ENCODE assay signal across 25 mouse cellular contexts in the genomic region with DNA sequence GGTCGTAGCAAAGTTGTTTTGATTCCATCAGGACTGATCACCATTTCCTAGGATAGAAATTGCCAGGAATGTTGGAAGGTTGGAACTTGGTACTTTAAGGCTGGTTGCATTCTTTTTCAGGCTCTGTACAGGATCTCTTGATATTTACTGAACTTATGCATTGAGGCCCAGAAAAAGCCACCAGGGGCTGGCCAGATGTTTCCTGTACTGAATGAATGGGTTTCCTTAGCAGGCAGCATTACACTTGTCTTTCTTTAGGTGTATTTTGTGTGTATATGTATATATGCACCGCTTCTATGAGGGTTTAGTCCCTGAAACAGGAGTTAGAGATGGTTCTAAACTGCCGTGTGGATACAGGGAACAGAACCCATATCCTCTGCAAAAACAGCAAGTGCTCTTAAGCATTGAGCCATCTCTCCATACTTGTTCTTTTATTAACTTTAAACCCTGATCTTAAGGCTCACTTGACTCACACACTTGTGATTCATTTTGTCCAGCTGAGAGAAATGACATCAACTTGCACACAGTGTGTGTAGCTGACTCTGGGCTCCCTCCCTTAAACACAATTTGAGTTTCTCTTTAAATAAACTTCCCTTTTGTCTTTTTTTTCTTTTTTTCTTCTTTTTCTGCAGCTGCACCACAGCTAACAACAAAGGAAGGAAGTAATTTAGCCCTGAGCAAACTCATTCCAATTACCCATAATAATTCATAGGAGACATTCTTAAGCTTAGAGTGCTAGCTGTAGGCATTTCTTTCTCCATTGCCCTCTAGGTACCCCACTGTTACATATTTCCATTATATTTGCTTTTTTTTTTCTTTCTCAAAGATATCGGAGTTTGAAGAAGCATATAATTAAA.
DNase-seq lines count a peak whose midpoint lies in the region; ATAC-seq and TF ChIP-seq lines count a peak whose summit lies in the region.
"Had no signal": no experiment of that assay in that cellular context is flagged by ENCODE, and none has a peak within 500 bp of the region (broad histone marks: within the 10 kb centered on the region; RNA-seq: fewer than 3 reads in every experiment).

No protein-coding gene starts in this region.

- no peaks in the 10 kb centered on the region for H3K9me3 ChIP-seq in kidney, embryonic 16.5 days (ENCODE audit: low read length)
- H3K9me3 ChIP-seq in limb, embryonic 15.5 days: no peaks in the 10 kb centered on the region
- H3K9me3 ChIP-seq: embryonic facial prominence, embryonic 12.5 days; forebrain, embryonic 15.5 days; kidney, embryonic 15.5 days; liver, embryonic 12.5 days had no signal

- POLR2A ChIA-PET in Patski (lab: Charles Lee): no interaction called here

- DNase-seq in kidney, adult 8-10 months: no peak
- DNase-seq in A20 (ENCODE audit: low read depth, low spot score) (peak; percentile 22), Patski (ENCODE audit: low read depth, low spot score) (peak; percentile 37)
- no peak for DNase-seq in embryo, embryonic 11 days
- DNase-seq in layer of hippocampus, adult 18-20 months (ENCODE audit: low spot score in 2 of 2): no peak
- DNase-seq: adrenal gland, postnatal 25 days; cerebellum, adult 18-20 months; cerebellum, postnatal 36 days; heart, postnatal 14 days; layer of hippocampus, postnatal 36 days; lung, adult 2 months; lung, postnatal 4 days; right cerebral cortex, adult 18-20 months; thymus, postnatal 4 days had no signal

- no peak overlapping the region for H3K9ac ChIP-seq in kidney, embryonic 16.5 days (replicated peaks; ENCODE audit: low read length)
- H3K9ac ChIP-seq in limb, embryonic 15.5 days: no peak overlapping the region
- H3K9ac ChIP-seq: embryonic facial prominence, embryonic 12.5 days; forebrain, embryonic 15.5 days; hindbrain, embryonic 13.5 days; kidney, embryonic 15.5 days; liver, embryonic 12.5 days; midbrain, embryonic 12.5 days; neural tube, embryonic 12.5 days had no signal

- ATAC-seq in kidney, embryonic 16.5 days (ENCODE audit: low FRiP score, low TSS enrichment): no peak
- ATAC-seq in Patski: no peak
- ATAC-seq in limb, embryonic 15.5 days (ENCODE audit: insufficient number of reproducible peaks, low FRiP score, low TSS enrichment, low read depth): no peak
- ATAC-seq: CD4-positive, CD25-positive, alpha-beta regulatory T cell, adult 4 months; forebrain, embryonic 15.5 days; liver, embryonic 12.5 days had no signal

- H3K4me2 ChIP-seq in kidney, embryonic 16.5 days (replicated peaks; ENCODE audit: low read depth, low read length): no peak overlapping the region
- H3K4me2 ChIP-seq in limb, embryonic 15.5 days: no peak overlapping the region
- H3K4me2 ChIP-seq: embryonic facial prominence, embryonic 12.5 days; forebrain, embryonic 15.5 days; hindbrain, embryonic 13.5 days; kidney, embryonic 15.5 days; liver, embryonic 12.5 days; midbrain, embryonic 12.5 days; neural tube, embryonic 12.5 days had no signal

- no peak overlapping the region for H3K4me3 ChIP-seq in kidney, embryonic 16.5 days (ENCODE audit: low read length)
- no peak overlapping the region for H3K4me3 ChIP-seq in limb, embryonic 15.5 days
- H3K4me3 ChIP-seq: embryonic facial prominence, embryonic 12.5 days; forebrain, embryonic 15.5 days; hindbrain, embryonic 13.5 days; kidney, embryonic 15.5 days; layer of hippocampus, adult 2 months; liver, embryonic 12.5 days; midbrain, embryonic 12.5 days; neural tube, embryonic 12.5 days had no signal

- H3K4me1 ChIP-seq in kidney, embryonic 16.5 days (ENCODE audit: insufficient read depth, low read length): no peaks in the 10 kb centered on the region
- H3K4me1 ChIP-seq in limb, embryonic 15.5 days: 0 out of 2 replicates have a peak, but pooled peaks cover 3% of the 10 kb centered on the region
- H3K4me1 ChIP-seq: forebrain, embryonic 15.5 days; hindbrain, embryonic 13.5 days; kidney, embryonic 15.5 days; liver, embryonic 12.5 days; midbrain, embryonic 12.5 days; neural tube, embryonic 12.5 days had no signal

- in situ Hi-C loops in Patski (cut with MboI; ENCODE audit: low pct_unique_long_range_greater_than_20kb): no loop called here

- no peak for TF ChIP-seq CTCF in Patski (IDR thresholded peaks at IDR 0.05)

- WGBS in kidney, embryonic 16.5 days: 86% methylated on average over 4 of the region's 4 CpGs
- 64% methylated on average over 4 of the region's 4 CpGs for WGBS in limb, embryonic 15.5 days

- CTCF ChIA-PET in Patski (lab: Charles Lee): interaction anchor here (1.5 kb wide), 1 partner anchor 15 kb away, joined by 3 read pairs; no protein-coding TSS in a partner anchor

- H3K36me3 ChIP-seq in kidney, embryonic 16.5 days (ENCODE audit: insufficient read depth, low read length): peaks cover 26% of the 10 kb centered on the region
- H3K36me3 ChIP-seq in limb, embryonic 15.5 days: peaks cover 16% of the 10 kb centered on the region; the same call in 1 of the 2 replicates
- H3K36me3 ChIP-seq: forebrain, embryonic 15.5 days; hindbrain, embryonic 13.5 days had no signal

- no peaks in the 10 kb centered on the region for H3K27me3 ChIP-seq in kidney, embryonic 16.5 days (ENCODE audit: insufficient read depth, low read length)
- no peaks in the 10 kb centered on the region for H3K27me3 ChIP-seq in Patski
- no peaks in the 10 kb centered on the region for H3K27me3 ChIP-seq in limb, embryonic 15.5 days
- H3K27me3 ChIP-seq: embryonic facial prominence, embryonic 12.5 days; forebrain, embryonic 15.5 days; hindbrain, embryonic 13.5 days; kidney, embryonic 15.5 days; liver, embryonic 12.5 days; midbrain, embryonic 12.5 days; neural tube, embryonic 12.5 days had no signal

- peak overlapping the region; percentile 47 for H3K27ac ChIP-seq in kidney, embryonic 16.5 days (ENCODE audit: low read length)
- peak overlapping the region; percentile 43; the same call in 1 of the 2 replicates for H3K27ac ChIP-seq in limb, embryonic 15.5 days
- H3K27ac ChIP-seq: embryonic facial prominence, embryonic 12.5 days; forebrain, embryonic 15.5 days; hindbrain, embryonic 13.5 days; kidney, embryonic 15.5 days; layer of hippocampus, adult 2 months; liver, embryonic 12.5 days; midbrain, embryonic 12.5 days; neural tube, embryonic 12.5 days had no signal

Comparison
In these comparisons a context has a peak if more than half of its experiments do, and no peak if none do; other contexts are left out.
1. DNase-seq: peak in A20 (single experiment) and Patski (single experiment); none in kidney, adult 8-10 months (0 of 2), embryo, embryonic 11 days (single experiment) and layer of hippocampus, adult 18-20 months (0 of 2).